12 mouse cellular contexts compared by ENCODE assay signal in the genomic region with DNA sequence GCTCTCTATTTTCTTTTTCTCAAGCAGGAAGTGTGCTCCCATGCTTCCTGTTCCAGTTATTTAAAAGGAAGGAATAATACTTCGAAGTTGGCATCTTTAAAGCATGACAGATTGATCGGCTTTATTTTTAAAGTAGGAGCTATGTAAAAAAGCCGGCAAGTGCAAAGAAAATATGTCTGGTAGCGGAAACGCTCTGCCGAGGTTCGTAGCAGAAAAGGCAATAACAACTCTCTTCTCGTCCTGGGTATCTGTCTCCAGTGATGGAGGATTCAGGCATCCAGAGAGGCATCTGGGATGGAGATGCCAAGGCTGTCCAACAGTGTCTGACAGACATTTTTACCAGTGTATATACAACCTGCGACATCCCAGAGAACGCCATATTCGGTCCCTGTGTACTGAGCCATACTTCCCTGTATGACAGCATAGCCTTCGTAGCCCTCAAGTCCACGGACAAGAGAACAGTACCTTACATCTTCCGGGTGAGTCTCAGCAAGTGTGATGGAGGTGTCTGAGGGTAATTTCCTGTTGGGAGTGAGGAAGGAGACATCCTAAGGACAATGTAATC. TPM values are rescaled to one million over a fixed set of nuclear protein-coding genes. Genes with fewer than 3 reads are reported as not detected.
A peak's percentile ranks its signal among the peaks of the same experiment; 100 is the strongest.
DNase-seq lines count a peak whose midpoint lies in the region; ATAC-seq and TF ChIP-seq lines count a peak whose summit lies in the region.
"Had no signal": no experiment of that assay in that cellular context is flagged by ENCODE, and none has a peak within 500 bp of the region (broad histone marks: within the 10 kb centered on the region; RNA-seq: fewer than 3 reads in every experiment).

No protein-coding gene starts in this region.

- peaks cover 20% of the 10 kb centered on the region for H3K4me1 ChIP-seq in lung, embryonic 15.5 days
- H3K4me1 ChIP-seq in hindbrain, postnatal 0 days (ENCODE audit: insufficient read depth, low read length), result no peaks in the 10 kb centered on the region
- H3K4me1 ChIP-seq in neural tube, embryonic 14.5 days (ENCODE audit: control insufficient read depth, insufficient read depth, low read length), result peaks cover 10% of the 10 kb centered on the region; the same call in 1 of the 2 replicates

- H3K9ac ChIP-seq in lung, embryonic 15.5 days, result no peak overlapping the region
- peak overlapping the region; percentile 46 for H3K9ac ChIP-seq in hindbrain, postnatal 0 days (replicated peaks; ENCODE audit: low read length)
- H3K9ac ChIP-seq in neural tube, embryonic 14.5 days (replicated peaks; ENCODE audit: low read depth, low read length), result peak overlapping the region; percentile 44
- H3K9ac ChIP-seq: limb, embryonic 12.5 days; stomach, embryonic 15.5 days had no signal

- DNase-seq in cerebellum, postnatal 14 days, result peak; percentile 44 to 55
- no peak for DNase-seq in lung, postnatal 14 days
- peak; percentile 25 for DNase-seq in hindbrain, postnatal 0 days (ENCODE audit: low spot score)
- no peak for DNase-seq in spleen, postnatal 10 days (ENCODE audit: low spot score in 2 of 2)
- no peak for DNase-seq in kidney, adult 11 months

- peaks cover 93% of the 10 kb centered on the region for H3K27me3 ChIP-seq in lung, embryonic 15.5 days
- peaks cover 17% of the 10 kb centered on the region; the same call in 1 of the 2 replicates for H3K27me3 ChIP-seq in hindbrain, postnatal 0 days (ENCODE audit: insufficient read depth, low read length)
- H3K27me3 ChIP-seq in neural tube, embryonic 14.5 days (ENCODE audit: control insufficient read depth, insufficient read depth, low read length), result peaks cover 6% of the 10 kb centered on the region

- H3K9me3 ChIP-seq in lung, embryonic 15.5 days, result no peaks in the 10 kb centered on the region
- no peaks in the 10 kb centered on the region for H3K9me3 ChIP-seq in hindbrain, postnatal 0 days (ENCODE audit: low read length)
- no peaks in the 10 kb centered on the region for H3K9me3 ChIP-seq in neural tube, embryonic 14.5 days (ENCODE audit: control insufficient read depth, low read length)
- H3K9me3 ChIP-seq: limb, embryonic 12.5 days; stomach, embryonic 15.5 days had no signal

- H3K36me3 ChIP-seq in lung, embryonic 15.5 days, result no peaks in the 10 kb centered on the region
- H3K36me3 ChIP-seq in hindbrain, postnatal 0 days (ENCODE audit: insufficient read depth, low read length), result no peaks in the 10 kb centered on the region
- no peaks in the 10 kb centered on the region for H3K36me3 ChIP-seq in neural tube, embryonic 14.5 days (ENCODE audit: control insufficient read depth, insufficient read depth, low read length)
- H3K36me3 ChIP-seq: limb, embryonic 12.5 days; stomach, embryonic 15.5 days had no signal

- TF ChIP-seq CTCF in hindbrain, postnatal 0 days (IDR thresholded peaks at IDR 0.05; ENCODE audit: low read depth), result no peak

- 2% methylated on average over 14 of the region's 14 CpGs for WGBS in lung, embryonic 15.5 days
- 8% methylated on average over 14 of the region's 14 CpGs for WGBS in hindbrain, postnatal 0 days
- WGBS in neural tube, embryonic 14.5 days, result 3% methylated on average over 14 of the region's 14 CpGs

- no peak overlapping the region for H3K4me3 ChIP-seq in lung, embryonic 15.5 days
- peak overlapping the region; percentile 52 for H3K4me3 ChIP-seq in hindbrain, postnatal 0 days (ENCODE audit: low read length)
- H3K4me3 ChIP-seq in neural tube, embryonic 14.5 days (ENCODE audit: low read depth, low read length), result peak overlapping the region; percentile 41
- H3K4me3 ChIP-seq: limb, embryonic 12.5 days; myocyte; stomach, embryonic 15.5 days had no signal

- ATAC-seq in cerebellum, adult (ENCODE audit: insufficient number of reproducible peaks, low FRiP score, low TSS enrichment), result no peak
- ATAC-seq in lung, embryonic 15.5 days (ENCODE audit: borderline replicate concordance, extremely low read depth, low FRiP score, low TSS enrichment), result no peak
- ATAC-seq in hindbrain, postnatal 0 days, result no peak
- ATAC-seq in neural tube, embryonic 14.5 days (ENCODE audit: low read depth), result no peak
- ATAC-seq: inflammation-experienced regulatory T-cells, adult 6 months had no signal

- peak overlapping the region; percentile 26 for H3K4me2 ChIP-seq in lung, embryonic 15.5 days
- H3K4me2 ChIP-seq in hindbrain, postnatal 0 days (ENCODE audit: low read depth, low read length), result peak overlapping the region; percentile 68
- peak overlapping the region; percentile 71 for H3K4me2 ChIP-seq in neural tube, embryonic 14.5 days (ENCODE audit: low read depth, low read length)
- H3K4me2 ChIP-seq: limb, embryonic 12.5 days; stomach, embryonic 15.5 days had no signal

- no peak overlapping the region for H3K27ac ChIP-seq in lung, embryonic 15.5 days
- peak overlapping the region; percentile 80 for H3K27ac ChIP-seq in hindbrain, postnatal 0 days
- H3K27ac ChIP-seq in neural tube, embryonic 14.5 days (ENCODE audit: low read depth, low read length), result no peak overlapping the region
- H3K27ac ChIP-seq: limb, embryonic 12.5 days; stomach, embryonic 15.5 days had no signal

RNA-seq across cellular contexts. Expression of a gene that starts 16.1 kb away (rescaled TPM):
- 0.44 and 0.95 TPM in 2 replicates for polyA plus RNA-seq in lung, embryonic 15.5 days (2015; fragmentation: Nextera tagmentation; extraction: Ambion mirVana)
- 38.0 and 38.6 TPM in 2 replicates for total RNA-seq in hindbrain, postnatal 0 days (2014; rRNA removed)
- polyA plus RNA-seq in hindbrain, postnatal 0 days (2015; fragmentation: Nextera tagmentation; extraction: Ambion mirVana), result 2.7 and 3.1 TPM in 2 replicates
- 5.7 and 7.2 TPM in 2 replicates for polyA plus RNA-seq in neural tube, embryonic 14.5 days (2014; fragmentation: Nextera tagmentation; extraction: Ambion mirVana)
- polyA plus RNA-seq: inflammation-experienced regulatory T-cells, adult 6 months had no signal

Comparison
In these comparisons a context has a peak if more than half of its experiments do, and no peak if none do; other contexts are left out.
1. DNase-seq: peak in cerebellum, postnatal 14 days (2 of 2) and hindbrain, postnatal 0 days (single experiment); none in lung, postnatal 14 days (single experiment), spleen, postnatal 10 days (0 of 2) and kidney, adult 11 months (single experiment).
2. Peak in every context shown above with its lines, with median percentiles within 50 percentile points of each other: H3K4me2 ChIP-seq.